Mouse (Mus musculus): ENCODE data around the gene Mtcl1.

DNA sequence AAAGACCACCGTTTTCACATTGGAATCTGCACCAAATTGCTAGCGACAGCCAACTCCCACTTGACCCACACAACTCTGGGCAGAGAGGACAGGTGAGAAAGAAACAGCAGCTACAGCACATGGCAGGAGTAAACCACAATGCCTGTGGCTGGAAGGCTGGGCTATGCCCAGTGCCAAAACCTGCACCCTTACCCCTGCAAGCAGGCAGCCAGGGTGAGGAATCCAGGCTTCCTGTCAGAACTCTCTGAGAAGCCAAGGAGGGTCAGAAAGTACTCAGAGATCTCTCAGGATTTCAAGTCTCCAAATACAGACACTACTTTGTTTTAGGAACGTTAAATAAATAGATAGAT, 84.3 kb downstream of the Mtcl1 start:
- TF ChIP-seq CTCF (IDR thresholded peaks at IDR 0.05; ENCODE audit: low read depth, low read length) (no peak), POLR2A (IDR thresholded peaks at IDR 0.05; ENCODE audit: insufficient read depth, low read length) (no peak), EP300 (IDR thresholded peaks at IDR 0.05; ENCODE audit: insufficient read depth, low read depth, low read length) (no peak)

All from ES-Bruce4 (cell line).